Mouse (Mus musculus) cerebellum, postnatal 14 days (tissue): ENCODE measurements around the gene Fhdc1.

Experiments
- DNase-seq, 2 experiments: peaks; one replicate each; pipeline ENCODE4 v3.0.0; 2021; ENCODE audit warnings: mixed read lengths in 2 of 2

Gene Fhdc1

DNA sequence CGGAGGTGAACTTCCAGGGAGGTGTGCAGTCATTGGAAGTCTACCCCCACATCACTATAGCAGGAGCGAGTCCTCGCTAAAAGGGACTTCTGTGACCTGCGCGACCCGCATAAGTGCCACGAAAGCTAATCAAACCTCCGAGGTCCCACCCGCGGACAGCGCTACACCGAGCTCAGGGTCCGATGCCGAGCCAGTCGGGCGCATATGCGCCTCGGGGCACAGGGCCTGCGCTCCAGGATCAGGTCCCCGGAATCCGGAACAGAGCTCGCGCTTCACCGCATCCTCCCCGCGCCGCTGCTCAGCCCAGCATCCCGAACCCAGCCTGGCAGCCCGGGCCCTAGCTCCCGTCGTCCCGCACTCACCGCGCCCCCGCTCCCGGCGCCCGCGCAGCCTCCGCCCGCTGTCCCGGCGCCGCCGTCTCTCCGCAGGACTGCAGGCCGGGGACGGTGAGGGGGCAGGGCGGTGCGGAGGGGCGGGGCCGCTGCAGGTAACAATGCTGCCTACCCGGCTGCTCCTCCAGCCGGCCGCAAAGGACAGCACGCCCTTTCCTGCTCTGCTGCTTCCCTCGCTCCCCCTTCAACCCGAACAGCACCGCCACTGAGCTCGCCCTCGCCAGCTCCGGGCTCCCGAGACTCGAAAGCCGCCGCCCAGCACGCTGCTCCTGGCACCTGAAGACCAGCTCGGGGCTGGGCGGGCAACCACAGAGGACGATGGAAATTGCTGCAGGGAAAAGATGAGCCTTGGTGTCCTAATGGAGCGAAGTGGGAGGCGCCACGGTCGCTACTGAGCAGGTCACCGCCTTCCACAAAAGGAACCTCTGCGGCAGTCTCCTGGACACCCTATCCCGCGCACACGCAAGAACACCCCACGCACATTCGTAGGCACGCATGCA lies at the start of gene Fhdc1:
TSS of gene Fhdc1 (minus strand) at position 424 of the 892 bp plus-strand sequence.
- peak; percentile 55 to 64 for DNase-seq

DNA sequence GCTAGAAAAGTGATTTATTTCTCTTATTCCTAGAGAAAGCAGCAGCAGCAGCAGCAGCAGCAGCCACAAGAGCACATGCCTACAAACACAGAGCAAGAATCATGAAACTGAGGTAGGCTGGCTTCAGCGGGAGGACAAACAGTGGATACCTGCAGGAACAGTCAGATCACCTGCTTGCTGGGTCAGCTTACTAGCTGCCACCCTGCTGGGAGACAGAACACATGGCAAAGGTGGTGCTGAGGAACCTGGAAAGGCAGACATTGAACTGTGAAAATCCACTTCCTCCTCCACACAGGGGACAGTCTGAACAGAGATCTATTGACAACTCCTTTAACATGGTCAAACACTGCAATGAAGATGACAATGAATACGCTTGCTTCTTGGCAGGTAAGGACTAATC lies 48.8 kb upstream of the Fhdc1 start:
- DNase-seq, result peak; percentile 15 to 43

GRCm38 (mm10) chr3:84524952-84525351 lies 44.7 kb upstream of the Fhdc1 start:
- peak in 1 of 2 experiments; percentile 20 for DNase-seq

DNA sequence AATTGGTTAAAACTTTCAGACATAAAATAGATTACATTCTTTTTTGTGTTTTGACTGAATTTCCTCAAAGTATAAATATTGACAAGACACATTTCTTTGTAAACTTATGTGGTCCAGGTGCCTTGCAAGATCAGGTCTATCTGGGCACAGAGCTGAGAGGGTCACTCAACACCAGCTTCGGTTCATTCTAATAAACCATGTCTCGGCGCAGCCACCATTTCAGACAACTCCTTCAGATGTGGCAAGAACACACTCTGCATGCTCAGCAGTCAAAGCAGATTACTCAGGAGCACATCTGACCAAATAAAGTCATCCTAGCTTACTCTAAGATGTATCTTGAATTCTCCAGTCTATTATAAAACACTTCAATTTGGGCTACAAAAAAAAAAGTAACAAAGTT lies 35.9 kb upstream of the Fhdc1 start:
- no peak for DNase-seq

DNA sequence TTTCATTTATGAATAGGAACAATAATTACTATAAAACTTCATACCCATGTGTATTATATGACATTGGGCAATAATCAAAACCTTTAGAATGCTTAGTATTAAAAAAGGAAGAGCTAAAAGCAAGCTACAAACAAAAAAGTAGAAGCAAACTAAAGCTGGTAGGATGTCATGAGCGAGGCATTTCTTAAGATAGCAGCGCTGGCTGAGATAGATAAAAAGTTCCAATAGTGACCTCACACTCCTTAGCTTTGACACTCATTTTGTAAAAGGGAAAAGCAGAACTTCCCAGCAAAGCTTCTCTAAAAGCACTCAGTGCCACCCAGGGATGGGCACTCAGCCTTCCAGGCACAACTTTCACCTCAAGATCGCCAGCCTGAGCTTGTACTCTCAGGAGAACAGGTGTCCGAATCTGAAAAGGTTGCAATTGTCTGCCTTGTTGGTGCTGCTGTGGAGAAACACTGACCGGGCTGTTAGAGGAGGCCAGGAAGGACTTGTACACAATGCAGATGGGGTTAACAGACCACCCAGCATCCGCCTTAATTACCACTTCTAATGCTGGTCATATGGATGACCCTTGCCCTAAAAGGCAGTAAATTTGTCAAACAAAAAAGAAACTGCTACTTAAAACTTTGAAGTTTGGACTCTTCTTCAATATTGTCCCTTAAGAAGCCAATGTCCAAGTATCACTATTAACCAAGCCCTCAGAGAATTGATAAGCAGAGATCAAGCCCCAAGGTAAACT lies 32.7 kb upstream of the Fhdc1 start:
- no peak for DNase-seq

DNA sequence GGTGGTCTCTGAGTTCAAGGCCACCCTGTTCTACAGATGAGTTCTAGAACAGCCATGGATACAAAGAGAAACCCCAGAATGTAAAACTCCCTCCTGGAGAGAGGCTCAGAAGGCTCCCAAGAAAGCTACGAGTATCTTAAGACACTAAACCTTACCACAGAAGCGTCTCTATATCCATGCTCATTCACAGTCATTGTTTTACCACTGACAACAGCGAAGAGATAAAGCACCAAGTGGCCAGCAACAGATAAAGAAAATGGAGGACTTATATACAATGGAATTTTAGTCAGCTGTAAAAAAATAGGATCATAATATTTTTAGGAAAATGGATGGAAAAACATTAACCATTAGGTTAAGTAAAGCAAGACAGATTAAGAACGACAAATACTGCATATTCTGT lies 25.0 kb upstream of the Fhdc1 start:
- DNase-seq, result no peak

- DNase-seq, result no peak
Observed at GRCm38 (mm10) chr3:84504291-84504690, 24.1 kb upstream of the Fhdc1 start.

DNA sequence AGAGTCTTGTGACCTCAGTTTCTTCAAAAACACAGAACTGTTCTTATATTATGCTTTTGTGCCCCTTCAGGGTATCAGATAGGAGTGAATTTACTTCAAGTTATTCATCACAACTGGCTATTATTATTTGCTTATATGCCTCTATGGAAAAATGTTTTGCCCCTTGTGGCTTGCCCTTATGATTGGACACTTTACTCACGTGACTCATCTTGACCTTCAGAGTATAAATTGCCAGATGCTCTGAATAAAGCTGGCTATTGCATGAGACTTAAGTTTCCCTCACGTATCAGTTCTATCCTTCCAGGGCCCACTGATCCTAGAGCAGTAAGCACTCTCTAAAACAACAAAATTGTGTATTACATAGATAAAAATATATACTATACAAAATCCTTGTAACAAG lies 21.9 kb upstream of the Fhdc1 start:
- DNase-seq, result no peak

- no peak for DNase-seq
Observed at GRCm38 (mm10) chr3:84500491-84500890, 20.3 kb upstream of the Fhdc1 start.

GRCm38 (mm10) chr3:84497718-84498117 lies 17.5 kb upstream of the Fhdc1 start:
- no peak for DNase-seq

DNA sequence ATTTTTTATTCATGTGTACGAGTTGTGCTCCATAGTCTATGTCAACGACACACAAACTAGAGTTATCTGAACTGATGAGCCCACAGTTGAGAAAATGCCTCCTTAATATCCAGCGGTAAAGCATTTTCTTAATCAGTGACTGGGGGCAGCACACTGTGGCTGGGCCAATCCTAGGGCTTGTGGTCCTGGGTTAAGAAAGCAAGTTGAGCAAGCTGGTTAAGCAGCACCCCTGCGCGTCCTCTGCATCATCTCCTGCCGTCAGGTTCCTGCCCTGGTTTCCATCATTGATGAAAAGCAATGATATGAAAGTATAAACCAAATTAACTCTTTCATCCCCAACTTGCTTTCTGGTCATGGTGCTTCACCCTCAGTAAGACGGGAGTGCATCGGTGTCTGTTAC lies 12.4 kb upstream of the Fhdc1 start:
- no peak for DNase-seq

DNA sequence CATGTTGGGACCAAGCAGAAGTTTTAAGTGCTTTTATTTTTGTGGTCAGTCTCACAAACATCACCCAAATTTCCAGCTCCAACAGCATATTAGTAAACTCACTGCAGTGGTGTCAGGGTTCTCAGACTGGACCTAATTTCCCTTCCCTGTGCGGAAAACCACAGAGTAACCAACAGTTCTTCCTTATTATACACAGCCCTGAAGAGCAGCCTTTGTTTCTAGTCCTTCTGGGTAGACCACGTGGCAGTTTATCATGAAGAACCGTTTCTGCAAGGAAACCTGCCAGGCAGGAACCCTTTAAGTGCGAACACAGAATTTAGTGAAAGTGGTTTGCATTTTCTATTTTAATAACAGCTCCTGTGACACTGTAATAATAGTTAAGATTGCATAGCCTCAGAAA lies 11.9 kb upstream of the Fhdc1 start:
- no peak for DNase-seq

DNA sequence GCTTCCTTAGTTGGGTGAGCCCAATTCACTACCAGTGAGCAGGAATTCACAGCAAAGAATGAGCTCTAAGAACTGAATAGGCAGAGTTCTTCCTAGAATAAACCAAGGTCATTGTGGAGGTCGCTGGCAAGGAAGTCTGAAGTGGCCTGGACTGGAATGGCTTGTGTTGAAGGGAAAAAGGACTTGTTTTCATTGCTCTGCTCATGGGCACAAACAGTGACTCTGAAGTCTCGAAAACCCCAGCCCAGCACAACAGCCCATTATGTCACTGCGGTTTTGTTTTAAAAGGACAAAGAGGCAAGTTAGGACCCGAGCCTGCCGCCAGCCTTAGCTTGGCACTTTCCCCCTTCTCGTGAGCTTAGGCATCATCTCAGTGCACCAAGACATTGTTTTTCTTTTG lies 8.5 kb upstream of the Fhdc1 start:
- DNase-seq, result no peak

DNA sequence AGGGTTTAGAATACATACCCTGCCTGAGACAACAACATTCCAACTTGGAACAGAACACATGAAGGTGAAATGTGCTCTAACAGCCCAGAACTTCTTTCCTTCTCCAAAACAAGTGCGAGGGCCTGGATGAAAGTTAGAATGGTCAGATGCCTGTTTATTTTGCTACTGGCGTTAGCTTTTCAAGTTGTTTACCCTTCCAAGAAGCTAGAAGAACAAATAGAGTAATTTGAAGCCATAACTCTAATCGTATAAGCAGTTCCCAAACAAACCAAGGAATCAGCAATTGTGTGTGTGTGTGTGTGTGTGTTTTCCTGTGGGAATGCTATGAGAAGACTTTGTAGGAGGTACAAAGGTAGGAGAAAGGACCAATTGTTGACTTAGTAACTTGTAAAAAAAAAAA lies 4.7 kb upstream of the Fhdc1 start:
- DNase-seq, result no peak

DNA sequence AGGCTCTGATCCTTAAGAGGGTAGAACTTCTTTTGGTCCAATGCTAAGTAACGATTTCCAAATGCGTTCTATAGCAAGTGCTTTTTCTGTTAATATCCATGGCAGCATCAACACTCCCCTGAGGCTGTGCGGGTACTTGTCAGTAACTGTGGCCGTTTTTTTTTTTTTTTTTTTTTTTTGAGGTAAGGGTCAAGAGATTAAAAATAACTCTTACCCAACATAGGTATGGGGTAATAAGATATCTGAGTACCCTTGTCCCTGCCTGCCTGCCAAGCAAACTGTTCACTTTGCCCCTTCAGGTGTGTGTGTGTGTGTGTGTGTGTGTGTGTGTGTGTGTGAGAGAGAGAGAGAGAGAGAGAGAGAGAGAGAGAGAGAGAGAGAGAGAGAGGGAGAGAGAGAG lies 4.1 kb upstream of the Fhdc1 start:
- DNase-seq, result no peak

- DNase-seq, result no peak
Observed at GRCm38 (mm10) chr3:84482121-84482520, 1.9 kb upstream of the Fhdc1 start.

GRCm38 (mm10) chr3:84481104-84481503 lies 875 bp upstream of the Fhdc1 start:
- peak; percentile 42 to 44 for DNase-seq

DNA sequence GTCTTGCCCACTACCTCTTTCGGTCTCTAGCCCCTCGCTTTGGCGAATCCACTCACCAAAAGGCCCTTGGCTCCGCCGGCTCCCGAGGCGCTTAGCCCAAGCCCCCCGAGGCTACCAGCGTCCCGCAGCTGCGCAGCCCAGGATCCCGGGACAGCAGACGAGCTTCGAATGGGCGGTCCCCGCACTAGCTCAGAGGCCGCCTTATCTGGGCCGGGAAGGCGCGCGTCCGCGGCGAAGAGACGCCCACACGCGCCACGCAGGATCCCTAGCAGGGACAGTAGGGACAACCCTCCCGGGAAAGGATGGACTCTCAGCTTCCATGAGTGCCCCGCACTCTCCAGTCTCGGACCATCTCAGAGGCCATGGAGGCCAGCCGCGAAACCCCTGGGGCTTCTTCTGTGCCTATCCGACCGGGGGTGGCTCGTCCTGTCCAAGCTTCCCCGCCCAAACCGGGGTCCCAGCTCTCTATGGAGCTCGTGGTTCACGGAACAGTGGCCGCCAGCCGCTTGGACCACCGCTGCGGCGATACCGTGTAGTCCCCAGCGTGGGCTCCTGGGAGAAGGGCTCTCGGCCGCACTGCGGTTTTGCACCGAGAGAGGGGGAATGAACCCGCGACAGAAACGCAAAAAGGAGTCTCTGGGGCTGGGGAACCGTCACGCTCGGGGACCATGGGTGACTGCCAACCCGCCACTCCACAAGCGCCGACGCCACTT lies 780 bp downstream of the Fhdc1 start:
- peak; percentile 34 to 46 for DNase-seq

- no peak for DNase-seq
Observed at GRCm38 (mm10) chr3:84478896-84479292, 1.3 kb downstream of the Fhdc1 start.

- no peak for DNase-seq
Observed at GRCm38 (mm10) chr3:84478195-84478594, 2.0 kb downstream of the Fhdc1 start.

DNA sequence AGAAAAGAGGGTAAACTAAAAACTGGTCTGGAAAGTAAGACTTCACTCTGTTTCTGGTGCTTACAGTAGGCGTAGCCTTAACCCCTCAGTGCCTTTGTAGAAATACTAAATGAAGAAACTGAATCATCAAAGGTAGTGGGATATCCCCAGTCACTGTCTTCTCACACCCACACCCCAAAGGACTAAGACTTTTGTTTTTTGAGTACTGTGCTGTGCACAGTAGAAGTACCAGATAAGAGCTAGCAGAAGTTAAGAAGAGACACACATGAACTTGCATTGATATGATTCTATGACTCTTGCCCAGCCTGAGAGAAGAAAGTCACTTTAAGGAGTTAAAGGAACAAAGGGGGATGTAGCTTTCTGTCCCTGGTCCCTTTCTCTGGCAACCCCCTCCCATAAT lies 2.7 kb downstream of the Fhdc1 start:
- DNase-seq, result no peak

DNA sequence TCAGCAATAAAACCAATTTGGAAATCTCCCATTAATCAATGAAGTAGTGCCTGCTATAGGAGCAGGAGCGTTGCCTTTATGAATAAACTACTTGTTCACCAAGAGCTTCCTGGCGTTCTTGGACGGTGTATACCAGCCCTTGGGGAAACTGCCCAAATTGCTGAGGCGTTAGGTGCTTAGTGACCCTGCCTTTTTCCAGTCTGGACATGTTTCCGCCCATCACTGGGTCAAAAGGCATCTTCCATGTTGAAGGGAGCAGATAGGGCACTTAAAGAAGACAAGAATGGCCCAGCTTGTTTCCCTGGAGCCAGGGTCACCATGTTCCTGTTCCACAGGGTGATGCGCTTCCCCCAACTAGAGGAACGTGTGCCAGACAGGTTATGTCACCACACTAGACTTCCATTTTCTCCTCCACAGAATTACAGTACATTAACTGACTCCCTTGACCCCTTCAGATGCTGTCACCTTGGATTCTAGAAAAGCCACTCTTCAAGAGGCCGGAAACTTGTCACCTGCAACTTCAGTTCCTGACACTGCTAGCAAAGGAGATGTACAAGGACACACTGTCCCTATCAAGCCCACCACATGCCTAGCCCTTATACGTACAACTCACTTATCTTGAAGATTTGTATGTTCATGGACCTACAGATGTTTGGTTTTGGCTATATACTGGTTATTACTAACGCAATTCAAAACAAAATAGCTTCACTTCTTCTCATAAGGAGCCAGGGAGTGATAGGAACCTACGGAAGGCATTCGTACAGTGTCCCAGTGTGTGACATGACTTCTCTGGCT lies 5.1 kb downstream of the Fhdc1 start:
- DNase-seq, result no peak

DNA sequence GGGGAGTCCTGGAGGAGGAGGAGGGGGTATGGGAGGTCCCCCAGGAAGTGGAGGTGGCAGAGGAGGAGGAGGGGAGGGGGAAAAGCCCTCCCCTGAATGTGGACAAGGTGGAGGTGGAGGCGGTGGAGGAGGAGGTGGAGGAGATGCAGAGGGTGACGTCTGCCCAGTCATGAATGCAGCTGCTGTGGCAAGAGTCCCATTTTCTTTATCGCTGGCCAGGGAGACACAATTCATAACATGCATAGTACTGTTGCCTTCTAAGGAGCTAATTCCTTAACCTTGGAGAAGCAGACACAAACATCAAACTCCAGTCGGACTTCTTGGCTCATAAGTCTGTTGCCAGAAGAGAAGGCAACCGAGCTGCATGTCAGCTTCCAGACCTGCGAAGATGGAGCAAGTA lies 5.8 kb downstream of the Fhdc1 start:
- DNase-seq, result no peak
